Mouse (Mus musculus): ENCODE results near the gene Dnajb13.

Dnajb13 gene

GRCm38 (mm10) chr7:100514573-100514972 lies at the start of gene Dnajb13:
Gene Dnajb13 (minus strand): TSS chr7:100514960.
- no peak for DNase-seq (ENCODE audit: low read depth, low spot score)

- no peak for DNase-seq (ENCODE audit: low read depth, low spot score)
Observed at GRCm38 (mm10) chr7:100561861-100562587, 47.3 kb upstream of the Dnajb13 start.

DNA sequence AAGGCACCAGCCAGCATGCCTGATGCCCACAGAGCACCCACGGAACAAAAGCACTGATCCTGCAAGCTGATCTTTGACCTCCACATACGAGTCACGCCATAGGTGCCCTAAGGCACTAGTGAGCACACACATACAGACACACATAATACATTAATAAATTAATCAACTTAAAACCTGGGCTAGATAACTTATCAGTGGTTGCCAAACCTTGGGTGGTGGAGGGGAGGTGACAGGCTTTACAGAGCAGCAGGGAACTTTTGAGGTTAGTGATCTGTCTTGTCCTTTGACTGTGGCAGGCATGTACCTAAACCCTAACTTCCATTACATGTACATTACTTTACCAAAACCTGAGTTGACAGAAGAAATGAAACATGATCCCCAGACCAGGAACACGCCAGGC lies 44.6 kb upstream of the Dnajb13 start:
- DNase-seq (ENCODE audit: low read depth, low spot score): no peak

- DNase-seq (ENCODE audit: low read depth, low spot score): no peak
Observed at GRCm38 (mm10) chr7:100557241-100557640, 42.5 kb upstream of the Dnajb13 start.

DNA sequence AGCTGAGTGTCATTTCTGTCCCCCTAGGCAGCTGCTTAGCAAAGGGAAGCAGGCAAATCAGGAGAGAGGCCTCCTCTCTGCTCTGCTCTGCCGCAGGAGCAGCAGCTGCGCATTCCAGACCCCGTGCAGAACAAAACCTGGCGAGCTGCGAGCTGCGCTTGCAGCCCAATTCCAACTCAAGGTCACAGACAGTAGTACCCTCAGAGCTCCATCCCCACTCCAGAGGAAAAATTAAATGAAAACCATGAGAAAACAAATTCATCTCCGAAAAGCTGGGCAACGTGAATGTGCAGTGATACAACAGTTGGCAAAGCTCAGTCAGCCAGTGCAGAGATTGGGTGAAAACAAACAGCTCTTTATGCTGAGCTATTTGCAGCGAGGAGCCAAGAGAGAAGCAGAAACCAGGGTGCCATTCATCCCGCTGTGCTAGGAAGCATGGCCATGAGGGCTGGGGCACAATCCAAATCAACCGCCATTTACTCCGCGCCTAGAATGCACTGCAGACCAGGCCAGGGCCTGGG lies 40.7 kb upstream of the Dnajb13 start:
- no peak for DNase-seq (ENCODE audit: low read depth, low spot score)

- DNase-seq (ENCODE audit: low read depth, low spot score): no peak
Observed at GRCm38 (mm10) chr7:100554939-100555338, 40.2 kb upstream of the Dnajb13 start.

DNA sequence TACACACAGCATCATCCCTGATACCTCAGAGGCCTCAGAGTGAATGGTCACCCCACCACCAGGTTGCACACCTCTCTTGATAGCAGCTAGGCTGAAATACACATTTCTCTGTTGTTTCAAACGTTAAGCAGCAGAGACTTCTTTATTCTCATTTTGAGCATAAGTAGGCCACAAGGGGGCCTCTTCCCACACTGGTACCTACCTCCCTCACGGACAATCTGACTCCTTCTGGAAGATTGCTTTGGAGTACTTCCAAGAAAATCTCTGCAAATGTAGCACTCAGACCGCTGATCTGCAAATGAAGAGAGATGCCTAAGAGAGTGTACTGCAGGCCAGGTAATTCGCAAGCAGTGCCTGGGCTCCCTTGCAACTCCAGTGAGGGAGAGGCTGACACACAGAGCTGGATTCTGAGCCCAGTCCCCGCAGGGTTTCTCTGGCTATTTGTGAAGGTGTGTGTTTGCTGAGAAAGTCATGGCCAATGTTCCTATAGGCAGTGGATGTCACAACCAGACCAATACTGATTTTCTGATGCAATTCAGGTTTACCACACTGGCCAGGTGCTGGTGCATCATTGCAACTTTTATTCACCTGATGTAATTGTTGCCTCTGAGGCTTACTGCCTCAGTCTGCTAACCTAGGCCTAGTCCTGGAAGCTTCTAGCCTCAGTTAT lies 35.7 kb upstream of the Dnajb13 start:
- no peak for DNase-seq (ENCODE audit: low read depth, low spot score)

GRCm38 (mm10) chr7:100549796-100550195 lies 35.0 kb upstream of the Dnajb13 start:
- DNase-seq (ENCODE audit: low read depth, low spot score): no peak

DNA sequence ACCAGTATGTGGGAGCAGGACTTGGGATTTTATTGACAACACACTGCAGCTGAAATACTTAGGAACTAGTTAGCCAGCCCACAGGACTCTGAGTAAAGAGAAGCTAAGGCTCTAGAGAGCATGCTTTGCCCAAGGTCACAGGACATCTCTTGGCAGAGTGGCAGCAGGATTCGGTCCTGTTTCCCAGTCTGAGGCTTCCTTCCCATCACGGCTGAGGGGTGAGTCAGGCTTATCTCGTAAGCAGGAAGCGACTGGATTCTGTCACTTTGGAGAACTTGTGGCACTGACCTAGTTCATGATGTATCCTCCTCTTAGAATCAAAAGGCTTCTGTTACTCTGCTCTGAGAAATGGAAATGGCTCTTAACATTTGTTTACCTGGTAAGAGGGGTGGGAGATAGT lies 32.9 kb upstream of the Dnajb13 start:
- no peak for DNase-seq (ENCODE audit: low read depth, low spot score)

DNA sequence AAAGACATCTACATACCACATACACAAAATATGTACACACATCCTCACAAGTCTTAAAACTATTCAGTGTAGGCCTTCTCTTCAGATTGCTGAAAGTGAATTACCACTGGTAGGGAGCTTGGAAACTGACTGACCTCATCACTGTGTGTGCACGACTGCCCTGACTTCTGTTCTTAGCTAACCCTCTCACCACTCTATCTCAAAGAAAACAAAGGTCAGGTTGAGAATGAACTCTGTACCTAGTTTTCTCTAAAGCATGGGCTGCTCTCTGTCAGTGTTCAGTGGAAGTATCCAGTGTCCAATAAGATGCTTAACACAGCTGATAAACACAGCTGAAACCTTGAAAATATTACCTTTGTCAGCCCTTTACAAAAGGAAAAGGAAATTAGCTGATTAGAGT lies 29.7 kb upstream of the Dnajb13 start:
- DNase-seq (ENCODE audit: low read depth, low spot score): no peak

DNA sequence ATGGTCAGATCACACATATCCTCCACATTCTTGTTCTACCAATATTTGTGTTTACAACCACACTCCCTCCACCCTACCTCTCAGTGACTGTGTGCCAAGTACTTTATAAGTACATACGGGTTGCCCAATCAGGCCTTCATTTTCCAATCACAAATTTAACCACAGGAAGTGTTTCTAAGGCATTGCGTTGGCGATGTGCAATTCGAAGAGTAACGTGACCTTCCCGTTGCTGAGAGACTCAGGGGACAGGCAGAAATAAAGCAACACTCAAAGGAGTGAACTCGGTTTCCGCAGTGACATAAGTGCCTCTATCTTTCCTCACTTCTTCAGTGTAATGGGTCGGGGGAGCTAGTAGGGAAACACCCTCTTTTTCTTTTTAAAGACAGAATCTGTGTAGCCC lies 24.8 kb upstream of the Dnajb13 start:
- no peak for DNase-seq (ENCODE audit: low read depth, low spot score)

DNA sequence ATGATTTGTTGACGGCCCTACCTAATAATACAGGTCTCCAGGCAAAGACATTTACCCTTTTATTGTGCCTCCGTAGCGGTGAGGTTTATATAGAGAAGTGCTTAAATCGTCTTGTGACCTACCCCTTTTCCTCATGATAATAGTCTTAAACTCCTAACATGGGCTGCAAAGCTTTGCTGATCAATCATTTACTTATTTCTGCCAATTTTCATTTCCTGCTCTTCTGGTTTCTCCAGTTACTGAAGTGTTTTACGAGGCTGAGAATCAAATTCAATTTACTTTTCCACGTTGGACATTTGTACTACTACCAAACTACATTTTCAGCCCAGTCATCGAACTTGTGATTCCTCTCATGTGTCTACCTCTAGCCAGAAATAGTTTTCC lies 22.8 kb upstream of the Dnajb13 start:
- no peak for DNase-seq (ENCODE audit: low read depth, low spot score)

- DNase-seq (ENCODE audit: low read depth, low spot score): peak; percentile 96
Observed at GRCm38 (mm10) chr7:100536804-100537518, 22.2 kb upstream of the Dnajb13 start, which contains the start of gene Coa4. Gene Coa4 (plus strand): TSS chr7:100537071.

DNA sequence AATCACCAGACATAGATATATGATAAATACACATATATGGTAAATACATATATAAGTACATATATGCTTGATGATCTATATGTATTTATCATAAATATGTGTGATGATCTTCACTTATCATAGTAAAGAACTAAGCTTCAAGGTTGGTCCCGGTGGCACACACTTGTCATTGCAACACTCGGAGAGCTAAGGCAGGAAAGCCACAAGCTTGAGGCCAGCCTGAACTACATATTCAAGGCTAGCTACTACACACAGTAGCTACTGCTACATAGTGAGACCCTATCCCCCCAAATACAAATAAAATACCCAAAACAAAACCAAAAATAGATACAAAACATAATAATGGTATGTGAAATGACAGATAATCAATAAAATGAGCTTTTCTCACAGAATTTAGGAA lies 21.1 kb upstream of the Dnajb13 start:
- no peak for DNase-seq (ENCODE audit: low read depth, low spot score)

DNA sequence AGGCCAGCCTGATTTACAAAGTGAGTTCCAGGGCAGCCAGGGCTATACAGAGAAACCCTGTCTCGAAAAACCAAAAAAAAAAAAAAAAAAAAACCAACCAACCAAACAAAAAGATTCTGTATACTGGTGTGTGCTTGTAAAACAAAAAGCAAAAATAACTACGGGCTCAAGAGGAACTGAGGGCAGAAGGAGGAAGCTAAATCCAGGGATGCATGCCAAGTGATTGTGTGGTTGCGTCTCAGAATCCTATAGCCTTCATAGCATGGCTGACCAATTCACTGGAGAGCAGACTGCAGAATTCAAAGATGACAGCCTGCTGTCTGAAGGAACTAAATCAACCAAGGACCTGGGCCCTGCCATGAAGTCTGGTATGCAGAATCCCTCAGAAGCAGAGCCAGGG lies 19.5 kb upstream of the Dnajb13 start:
- DNase-seq (ENCODE audit: low read depth, low spot score): no peak

- no peak for DNase-seq (ENCODE audit: low read depth, low spot score)
Observed at GRCm38 (mm10) chr7:100533503-100533902, 18.7 kb upstream of the Dnajb13 start.

DNA sequence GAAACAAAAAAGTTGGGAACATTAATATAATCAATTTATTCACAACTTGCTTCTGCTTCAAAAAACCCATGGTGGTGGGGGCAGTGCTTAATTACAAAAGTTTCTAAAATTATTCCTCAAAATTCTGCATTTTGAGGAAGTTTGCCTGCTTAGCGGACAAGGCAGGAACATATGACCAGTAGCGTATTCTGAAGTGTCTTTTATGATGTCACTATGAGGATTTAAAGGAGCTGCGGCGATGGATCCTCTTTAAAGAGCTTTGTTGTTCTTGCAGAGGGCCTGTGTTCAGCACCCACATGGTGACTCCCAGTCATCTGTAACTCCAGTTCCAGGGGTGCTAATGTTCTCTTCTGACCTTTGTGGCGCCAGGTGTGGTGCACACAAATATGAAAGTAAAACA lies 16.0 kb upstream of the Dnajb13 start:
- DNase-seq (ENCODE audit: low read depth, low spot score): no peak

DNA sequence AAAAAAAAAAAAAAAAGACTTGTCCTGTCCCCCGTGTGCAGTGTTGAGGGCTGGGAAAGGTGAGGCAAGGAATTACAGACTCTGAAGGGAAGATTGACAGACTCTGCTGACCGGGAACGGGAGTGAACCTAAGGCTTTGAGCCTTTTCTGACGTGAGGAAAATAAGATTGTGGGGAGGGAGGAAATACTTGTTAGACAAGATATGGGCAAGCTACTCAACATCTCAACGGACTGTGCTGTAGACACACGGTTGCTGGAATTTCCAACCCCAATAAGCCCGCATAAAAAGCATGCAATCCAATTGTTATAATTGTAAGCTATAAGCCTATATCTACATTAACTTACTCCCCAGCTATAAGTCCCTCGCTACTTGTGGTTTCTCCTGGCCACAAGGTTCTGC lies 9.9 kb upstream of the Dnajb13 start:
- DNase-seq (ENCODE audit: low read depth, low spot score): no peak

GRCm38 (mm10) chr7:100522222-100522621 lies 7.5 kb upstream of the Dnajb13 start:
- no peak for DNase-seq (ENCODE audit: low read depth, low spot score)

DNA sequence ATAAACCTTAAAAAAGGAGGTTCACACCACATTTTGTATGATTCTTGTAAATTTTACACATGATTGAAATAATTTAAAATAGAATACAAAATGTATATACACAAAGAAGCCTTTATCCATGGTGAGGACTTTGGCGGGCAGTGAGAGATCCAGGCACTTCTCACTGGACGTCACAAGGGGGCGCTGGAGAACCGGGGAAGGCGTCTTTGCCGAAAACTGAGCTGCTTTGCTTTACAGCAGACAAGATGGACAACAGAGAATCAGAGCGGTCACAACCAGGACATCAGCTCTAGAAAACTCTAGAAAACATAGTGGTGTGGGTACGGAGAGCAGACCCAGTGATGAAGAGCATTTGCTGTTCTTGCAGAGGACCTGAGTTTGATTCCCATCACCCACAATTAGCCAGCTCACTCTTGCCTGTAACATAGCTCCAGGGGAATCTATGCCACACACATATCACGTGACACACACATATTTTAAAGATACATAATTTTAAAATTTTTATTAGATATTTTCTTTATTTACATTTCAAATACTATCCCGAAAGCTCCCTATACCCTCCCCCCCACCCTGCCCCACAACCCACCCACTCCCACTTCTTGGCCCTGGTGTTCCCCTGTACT lies 6.0 kb upstream of the Dnajb13 start:
- DNase-seq (ENCODE audit: low read depth, low spot score): peak; percentile 79

DNA sequence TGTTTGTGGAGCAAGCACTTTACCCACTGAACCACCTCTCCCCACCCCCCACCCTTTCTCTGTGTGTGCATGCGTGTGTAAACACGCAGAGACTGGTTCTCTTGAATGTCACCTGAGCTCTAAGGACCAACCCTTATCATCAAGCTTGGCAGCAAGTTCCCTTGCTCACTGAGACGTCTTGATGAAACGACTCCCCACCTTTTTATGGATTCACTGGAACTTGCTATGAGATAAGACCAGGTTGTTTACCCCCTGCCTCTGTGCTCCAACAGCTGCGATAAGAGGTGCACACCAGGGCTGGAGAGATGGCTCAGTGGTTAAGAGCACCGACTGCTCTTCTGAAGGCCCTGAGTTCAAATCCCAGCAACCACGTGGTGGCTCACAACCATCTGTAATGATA lies 5.4 kb upstream of the Dnajb13 start:
- DNase-seq (ENCODE audit: low read depth, low spot score): no peak

- peak; percentile 60 for DNase-seq (ENCODE audit: low read depth, low spot score)
Observed at GRCm38 (mm10) chr7:100511602-100512001, 3.2 kb downstream of the Dnajb13 start.
